Mouse (Mus musculus) embryonic fibroblast, embryonic 13.5 days (primary cell): Measurements from ENCODE around the gene 4930568D16Rik.

Source experiments
- CTCF ChIP-seq: IDR thresholded peaks from 2 replicates; pipeline ENCODE4 v1.5.1; 2011; ENCODE audit warnings: mild to moderate bottlenecking, control low read depth, low read length, moderate library complexity, borderline replicate concordance; ENCODE audit not compliant: insufficient read depth
- POLR2A ChIP-seq: IDR thresholded peaks from 2 replicates; pipeline ENCODE4 v1.6.1; 2011; ENCODE audit warnings: low read depth, mild to moderate bottlenecking, control low read depth, low read length, moderate library complexity

DNA sequence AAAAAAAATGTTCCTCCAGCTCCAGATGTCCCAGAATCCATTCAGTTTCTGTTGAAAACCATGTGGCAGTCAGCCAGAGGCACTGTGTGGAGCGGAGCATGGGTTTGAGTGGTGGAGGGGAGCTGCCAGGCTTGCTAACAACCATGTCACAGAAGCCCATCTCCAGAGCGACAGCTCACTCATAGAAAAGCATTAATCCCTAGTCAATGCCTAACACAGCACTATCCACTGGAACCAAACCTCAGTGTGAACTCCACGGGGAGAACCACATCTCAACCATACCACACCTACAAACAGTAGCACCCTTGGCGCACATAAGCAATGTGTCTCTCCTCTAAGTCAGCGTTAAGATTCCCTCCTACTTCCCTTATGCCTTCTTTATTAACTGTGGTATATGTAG is 29.6 kb upstream of the 4930568D16Rik start, which contains the start of gene 4930402F06Rik:
- TF ChIP-seq CTCF (no peak), POLR2A (no peak)
